Mouse (Mus musculus): Measurements from ENCODE around the gene Tmem179b. TPM values are rescaled to one million over a fixed set of nuclear protein-coding genes. Genes with fewer than 3 reads are reported as not detected.

The Tmem179b gene
- total RNA-seq, 1 experiment from 2014 or later, result 73.3 TPM

Other genes with a start within 250 kb of the Tmem179b start
- gene Slc22a8, start 183.2 kb downstream of the Tmem179b start, total RNA-seq (2023), result not detected in 4 replicates
- gene Slc22a6, start 156.4 kb downstream of the Tmem179b start, total RNA-seq (2023), result not detected in 4 replicates
- not detected in 4 replicates for gene Chrm1, start 110.7 kb downstream of the Tmem179b start, total RNA-seq (2023)
- 230 to 247 TPM (median 235 TPM) in 4 replicates for gene Slc3a2, start 51.1 kb downstream of the Tmem179b start, total RNA-seq (2023)
- 62.8 to 83.7 TPM (median 79.5 TPM) in 4 replicates for gene Wdr74, start 38.6 kb downstream of the Tmem179b start, total RNA-seq (2023)
- gene 1700092M07Rik, start 33.7 kb downstream of the Tmem179b start, total RNA-seq (2023), result 3.0 to 7.4 TPM (median 4.7 TPM) in 4 replicates
- 237 to 245 TPM (median 241 TPM) in 4 replicates for gene Stx5a, start 33.1 kb downstream of the Tmem179b start, total RNA-seq (2023)
- gene Nxf1, start 17.4 kb downstream of the Tmem179b start, total RNA-seq (2023), result 377 to 393 TPM (median 389 TPM) in 4 replicates
- 26.2 to 31.3 TPM (median 28.9 TPM) in 4 replicates for gene Tmem223, start 3.5 kb downstream of the Tmem179b start, total RNA-seq (2023)
- 20.5 to 27.0 TPM (median 24.5 TPM) in 4 replicates for gene Taf6l, start 11.9 kb upstream of the Tmem179b start, total RNA-seq (2023)
- gene Polr2g, start 24.1 kb upstream of the Tmem179b start, total RNA-seq (2023), result 58.1 to 65.7 TPM (median 60.7 TPM) in 4 replicates
- gene Zbtb3, start 28.1 kb upstream of the Tmem179b start, total RNA-seq (2023), result 1.3 to 2.0 TPM (median 1.6 TPM) in 4 replicates
- 28.9 to 33.7 TPM (median 30.1 TPM) in 4 replicates for gene Ttc9c, start 44.9 kb upstream of the Tmem179b start, total RNA-seq (2023)
- gene Hnrnpul2, start 45.5 kb upstream of the Tmem179b start, total RNA-seq (2023), result 104 to 114 TPM (median 109 TPM) in 4 replicates
- gene AC129217.1, start 55.3 kb upstream of the Tmem179b start, total RNA-seq (2023), result 6.4 to 30.3 TPM (median 16.5 TPM) in 4 replicates
- 45.4 to 52.9 TPM (median 48.9 TPM) in 4 replicates for gene Bscl2, start 63.0 kb upstream of the Tmem179b start, total RNA-seq (2023)
- gene Gng3, start 64.7 kb upstream of the Tmem179b start, total RNA-seq (2023), result not detected in 4 replicates
- gene Lrrn4cl, start 76.3 kb upstream of the Tmem179b start, total RNA-seq (2023), result 0.32 to 0.75 TPM (median 0.51 TPM) in 4 replicates
- gene Ubxn1, start 97.0 kb upstream of the Tmem179b start, total RNA-seq (2023), result 133 to 143 TPM (median 140 TPM) in 4 replicates
- 20.6 to 24.9 TPM (median 22.3 TPM) in 4 replicates for gene Uqcc3, start 106.5 kb upstream of the Tmem179b start, total RNA-seq (2023)
- gene Lbhd1, start 109.3 kb upstream of the Tmem179b start, total RNA-seq (2023), result 5.1 to 16.0 TPM (median 14.2 TPM) in 4 replicates
- not detected in 4 replicates for gene Gm49403, start 109.5 kb upstream of the Tmem179b start, total RNA-seq (2023)
- gene 1810009A15Rik, start 114.4 kb upstream of the Tmem179b start, total RNA-seq (2023), result 32.7 to 40.6 TPM (median 37.3 TPM) in 4 replicates
- gene Gm49416, start 114.5 kb upstream of the Tmem179b start, total RNA-seq (2023), result 4.7 to 5.0 TPM in 2 of 4 replicates, not detected in the others
- gene Ints5, start 118.5 kb upstream of the Tmem179b start, total RNA-seq (2023), result 17.6 to 20.4 TPM (median 19.8 TPM) in 4 replicates
- 148 to 156 TPM (median 152 TPM) in 4 replicates for gene Ganab, start 123.6 kb upstream of the Tmem179b start, total RNA-seq (2023)
- 62.7 to 65.2 TPM (median 64.4 TPM) in 4 replicates for gene B3gat3, start 145.9 kb upstream of the Tmem179b start, total RNA-seq (2023)
- 4.1 to 5.4 TPM (median 5.0 TPM) in 4 replicates for gene Rom1, start 154.9 kb upstream of the Tmem179b start, total RNA-seq (2023)
- 90.1 to 96.3 TPM (median 93.0 TPM) in 4 replicates for gene Eml3, start 155.1 kb upstream of the Tmem179b start, total RNA-seq (2023)
- gene Mta2, start 167.4 kb upstream of the Tmem179b start, total RNA-seq (2023), result 193 to 211 TPM (median 196 TPM) in 4 replicates
- 44.1 to 51.1 TPM (median 47.8 TPM) in 4 replicates for gene Tut1, start 179.4 kb upstream of the Tmem179b start, total RNA-seq (2023)
- 481 to 522 TPM (median 501 TPM) in 4 replicates for gene Eef1g, start 192.6 kb upstream of the Tmem179b start, total RNA-seq (2023)
- 135 to 153 TPM (median 149 TPM) in 4 replicates for gene Ahnak, start 214.8 kb upstream of the Tmem179b start, total RNA-seq (2023)